Mouse (Mus musculus) mature B cell (primary cell): Measurements from ENCODE around the gene Fgfr2.

Experiments used
- in situ Hi-C: fragments of 300-500 bp; cut with MboI; formaldehyde crosslinking; loops from 2 replicates; pipeline ENCODE4 v1.14.3; 2019

Fgfr2 gene

DNA sequence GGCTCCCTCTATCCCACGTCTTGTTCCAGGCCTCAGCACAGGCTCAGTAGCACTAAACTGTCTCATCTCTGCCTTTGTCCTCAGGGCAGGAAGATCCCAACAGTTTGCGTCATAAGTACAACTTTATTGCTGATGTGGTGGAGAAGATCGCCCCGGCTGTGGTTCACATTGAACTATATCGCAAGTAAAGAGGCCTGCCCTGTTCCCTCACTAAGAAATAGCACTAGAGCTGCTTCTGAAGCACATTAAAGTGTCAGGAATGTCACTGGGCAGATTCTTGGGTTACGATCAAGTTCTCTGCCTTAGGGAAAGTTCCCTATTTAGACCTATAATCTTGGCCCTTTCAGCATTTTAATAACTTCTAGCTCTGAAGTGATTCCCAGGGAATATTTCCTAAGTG lies 2161.7 kb downstream of the Fgfr2 start:
- in situ Hi-C loops, result no loop called here

- in situ Hi-C loops, result no loop called here
Observed at GRCm38 (mm10) chr7:130959868-130960267, 2163.3 kb downstream of the Fgfr2 start.

DNA sequence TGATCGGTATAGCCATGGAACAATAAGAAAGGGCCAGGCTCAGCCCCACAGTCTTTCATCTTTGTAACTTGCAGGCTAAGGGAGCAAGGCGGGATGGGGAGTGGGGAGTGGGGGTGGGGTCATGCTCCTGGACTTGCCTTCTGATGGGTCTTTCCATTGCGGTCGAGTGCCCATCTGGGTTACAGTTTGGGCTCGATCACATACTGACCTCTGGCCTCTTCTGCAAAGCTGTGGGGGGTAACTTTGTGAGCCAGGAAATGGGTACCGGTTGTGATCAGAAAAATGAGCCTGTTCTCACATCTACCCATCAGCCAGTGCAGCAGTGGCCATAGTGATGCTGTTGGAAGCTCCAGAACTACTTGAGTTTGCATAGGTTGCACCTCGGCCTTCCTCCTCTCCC lies 2164.6 kb downstream of the Fgfr2 start:
- in situ Hi-C loops, result no loop called here

GRCm38 (mm10) chr7:130954177-130954601 lies 2169.0 kb downstream of the Fgfr2 start:
- in situ Hi-C loops, result no loop called here

DNA sequence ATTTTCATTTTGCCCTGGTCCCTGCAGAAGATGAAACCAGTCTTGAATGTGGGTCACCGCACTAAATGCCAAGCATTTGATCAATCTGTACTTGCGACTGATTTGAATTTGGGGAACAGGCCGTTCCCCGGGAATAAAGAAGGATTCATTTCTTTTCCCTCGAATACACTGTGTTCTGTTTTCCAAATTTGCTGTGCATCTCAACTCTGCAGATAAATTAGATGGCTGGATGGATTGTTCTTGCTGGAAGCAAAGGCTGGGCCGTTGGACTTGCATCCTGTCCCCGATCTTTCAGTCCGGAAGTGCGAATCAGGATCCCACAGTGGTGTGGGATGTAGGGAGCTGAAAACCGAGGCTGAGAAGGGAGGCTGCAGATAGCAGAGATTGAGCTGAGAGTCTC lies 2169.8 kb downstream of the Fgfr2 start:
- in situ Hi-C loops, result no loop called here

GRCm38 (mm10) chr7:130951004-130951403 lies 2172.1 kb downstream of the Fgfr2 start:
- in situ Hi-C loops, result no loop called here

GRCm38 (mm10) chr7:130950482-130950881 lies 2172.7 kb downstream of the Fgfr2 start:
- in situ Hi-C loops, result no loop called here

GRCm38 (mm10) chr7:130949331-130949751 lies 2173.8 kb downstream of the Fgfr2 start:
- in situ Hi-C loops, result no loop called here

- in situ Hi-C loops, result no loop called here
Observed at GRCm38 (mm10) chr7:130948563-130949208, 2174.5 kb downstream of the Fgfr2 start.

DNA sequence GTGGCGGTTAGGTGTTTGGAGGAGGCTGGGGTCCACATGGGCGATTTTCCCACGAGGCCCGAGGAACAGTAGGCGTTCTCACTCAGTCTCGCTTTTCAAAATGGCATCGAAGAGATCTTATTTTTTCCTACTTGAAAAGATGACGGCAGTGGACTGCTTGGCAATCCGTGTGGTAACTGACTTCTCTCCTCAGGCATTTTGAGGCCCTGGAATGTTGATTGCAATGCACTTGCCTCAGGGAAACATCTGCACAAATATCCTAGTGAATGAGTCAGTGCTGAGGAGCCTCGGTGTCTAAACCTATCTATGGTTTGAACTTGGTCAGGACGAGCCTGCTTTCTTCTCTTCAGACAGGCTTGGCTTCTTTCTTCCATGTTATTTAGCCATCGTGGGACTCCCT lies 2176.8 kb downstream of the Fgfr2 start:
- in situ Hi-C loops, result no loop called here

DNA sequence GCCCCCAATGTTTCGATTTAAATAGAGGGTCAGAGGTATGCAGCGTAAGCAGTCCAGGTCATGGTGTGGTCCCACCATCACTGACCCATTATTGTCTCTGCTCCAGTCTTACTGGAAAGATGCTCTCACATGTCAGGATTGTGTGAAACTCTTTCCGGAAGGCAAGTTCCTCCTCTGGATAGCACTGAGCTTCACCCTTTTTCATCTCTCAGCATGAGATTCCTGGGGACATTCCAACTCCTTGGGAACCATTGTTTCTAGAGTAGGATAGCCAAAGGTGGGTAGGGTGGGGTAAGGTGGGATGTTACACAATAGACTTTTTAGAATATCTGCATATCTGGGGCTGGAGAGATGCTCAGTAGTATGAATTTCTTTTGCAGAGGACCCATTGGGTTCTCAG lies 2177.4 kb downstream of the Fgfr2 start:
- in situ Hi-C loops, result no loop called here

GRCm38 (mm10) chr7:130944766-130945475 lies 2178.2 kb downstream of the Fgfr2 start:
- in situ Hi-C loops, result no loop called here

DNA sequence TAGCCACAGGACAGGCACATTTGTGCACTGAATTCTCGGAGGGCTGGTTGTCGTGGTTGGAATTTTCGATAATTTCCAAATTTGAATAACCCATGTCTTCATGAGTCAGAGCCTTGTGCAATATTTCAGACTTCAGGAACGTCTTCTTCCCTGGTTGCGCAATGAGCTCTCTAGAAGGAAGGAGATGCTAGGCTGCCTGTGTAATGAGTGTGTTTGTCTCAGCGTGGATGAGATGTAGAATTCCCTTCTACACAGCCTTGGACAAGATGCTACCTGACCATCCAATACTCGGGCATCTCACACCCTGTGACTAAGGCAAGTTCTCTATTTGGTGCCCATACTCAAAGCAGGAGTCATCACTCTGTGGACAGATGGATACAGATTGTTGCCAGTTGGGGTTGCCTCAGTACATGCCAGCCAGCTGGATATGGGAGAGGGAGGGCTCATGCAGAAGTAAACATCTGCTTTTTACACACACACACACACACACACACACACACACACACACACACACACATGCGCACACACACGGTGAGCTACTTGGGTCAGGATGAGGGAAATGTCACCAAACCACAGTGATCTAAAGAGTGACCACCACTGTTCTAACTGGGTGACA lies 2179.8 kb downstream of the Fgfr2 start:
- in situ Hi-C loops, result no loop called here

DNA sequence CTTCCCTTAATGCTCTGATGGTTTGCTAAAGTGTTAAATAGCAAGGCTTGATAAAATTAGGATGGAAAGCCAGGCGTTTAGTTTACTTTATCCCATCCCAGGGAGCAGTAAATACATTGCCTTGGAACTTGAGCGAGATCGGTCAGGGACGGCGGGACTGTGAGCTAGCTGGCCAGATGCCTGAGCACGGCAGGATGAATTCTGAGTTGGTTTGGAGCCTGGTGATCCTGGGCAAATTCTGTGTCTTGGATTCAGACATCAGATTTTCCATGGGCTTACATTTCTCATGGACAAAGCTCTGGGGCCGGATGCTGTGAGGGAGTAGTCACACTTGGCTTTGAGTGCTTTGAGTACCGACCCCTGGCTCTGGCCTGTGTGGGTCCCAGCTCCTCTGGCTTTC lies 2182.4 kb downstream of the Fgfr2 start:
- in situ Hi-C loops, result no loop called here

GRCm38 (mm10) chr7:130938896-130939295 lies 2184.3 kb downstream of the Fgfr2 start:
- in situ Hi-C loops, result no loop called here

GRCm38 (mm10) chr7:130938005-130938404 lies 2185.1 kb downstream of the Fgfr2 start:
- in situ Hi-C loops, result no loop called here

DNA sequence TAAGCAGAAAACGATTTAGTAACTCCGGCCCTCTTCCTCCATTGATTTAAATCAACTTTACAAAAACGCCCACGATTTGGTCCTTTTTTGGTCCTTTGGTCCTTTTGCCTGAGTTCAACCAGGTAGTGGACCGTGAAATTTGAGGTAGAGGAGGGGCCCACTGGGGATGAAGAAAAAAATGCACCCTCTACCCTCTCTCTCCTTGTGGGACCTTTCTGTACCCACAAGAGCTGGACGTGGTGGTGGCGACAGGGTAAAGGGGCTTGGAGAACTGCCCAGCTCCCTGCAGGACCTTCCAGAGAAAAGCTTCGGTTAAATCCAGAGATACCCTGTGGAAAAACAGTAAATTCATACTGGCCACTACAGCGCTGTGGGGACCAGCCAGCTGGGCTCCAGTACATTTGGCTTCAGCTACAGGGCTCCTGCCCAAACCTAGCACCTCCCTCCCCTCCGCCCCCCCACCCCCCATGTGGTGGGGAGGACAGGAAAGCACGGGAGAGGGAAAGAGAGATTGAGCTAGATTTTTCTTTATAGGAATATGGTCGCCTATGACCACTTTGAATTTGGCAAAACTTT lies 2185.8 kb downstream of the Fgfr2 start:
- in situ Hi-C loops, result no loop called here

DNA sequence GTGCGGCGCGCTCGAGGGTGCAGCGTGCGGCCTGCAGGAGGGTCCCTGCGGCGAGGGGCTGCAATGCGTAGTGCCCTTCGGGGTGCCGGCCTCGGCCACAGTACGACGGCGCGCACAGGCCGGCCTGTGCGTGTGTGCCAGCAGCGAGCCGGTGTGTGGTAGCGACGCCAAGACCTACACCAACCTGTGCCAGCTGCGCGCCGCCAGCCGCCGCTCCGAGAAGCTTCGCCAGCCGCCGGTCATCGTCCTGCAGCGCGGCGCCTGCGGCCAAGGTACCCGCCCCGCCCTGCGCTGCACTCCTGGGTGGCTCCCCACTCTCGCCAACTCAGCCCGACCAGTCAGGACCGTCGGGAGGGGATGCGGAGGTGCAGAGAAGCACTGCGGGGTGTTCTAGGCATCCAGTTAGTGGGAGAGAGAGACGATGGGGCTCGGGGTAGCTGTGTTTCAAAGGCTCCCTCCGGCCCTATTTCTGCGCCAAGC lies 2186.6 kb downstream of the Fgfr2 start:
- in situ Hi-C loops, result no loop called here

GRCm38 (mm10) chr7:130935793-130936471 lies 2187.2 kb downstream of the Fgfr2 start, which contains the start of gene Htra1:
TSS of gene Htra1 (plus strand) at chr7:130936111.
- in situ Hi-C loops, result no loop called here

GRCm38 (mm10) chr7:130935421-130935792 lies 2187.7 kb downstream of the Fgfr2 start:
- in situ Hi-C loops, result no loop called here

GRCm38 (mm10) chr7:130934654-130935053 lies 2188.5 kb downstream of the Fgfr2 start:
- in situ Hi-C loops, result no loop called here

- in situ Hi-C loops, result no loop called here
Observed at GRCm38 (mm10) chr7:130932921-130933320, 2190.2 kb downstream of the Fgfr2 start.
